Mouse (Mus musculus) layer of hippocampus, adult 18-20 months (tissue): ENCODE data around the gene Tmem255b. TPM values are rescaled to one million over a fixed set of nuclear protein-coding genes. Genes with fewer than 3 reads are reported as not detected.

ENCODE experiments used
- DNase-seq, 2 experiments: peaks; one replicate each; pipeline ENCODE4 v3.0.0; 2022; ENCODE audit warnings: low spot score in 2 of 2
- long read RNA-seq: library from polyadenylated mRNA; stranded (forward); transcript quantifications from one replicate; pipeline ENCODE4 v2.0.0, GENCODE M21; 2021
- total RNA-seq, 2 experiments: library from RNA; stranded (reverse); gene quantifications; 2 replicates each; pipeline ENCODE4 v1.2.3; 2021

Tmem255b gene
- total RNA-seq, result 1 to 10 TPM; 4.1 to 5.4 TPM
- long read RNA-seq, partial matches to known transcripts, result 0 of 7 reads
- long read RNA-seq, other reads (novel, unspliced or antisense), result 5 of 7 reads

GRCm38 (mm10) chr8:13434889-13435288 is at the start of gene Tmem255b:
Gene Tmem255b (plus strand): TSS chr8:13435189.
- DNase-seq, result no peak

DNA sequence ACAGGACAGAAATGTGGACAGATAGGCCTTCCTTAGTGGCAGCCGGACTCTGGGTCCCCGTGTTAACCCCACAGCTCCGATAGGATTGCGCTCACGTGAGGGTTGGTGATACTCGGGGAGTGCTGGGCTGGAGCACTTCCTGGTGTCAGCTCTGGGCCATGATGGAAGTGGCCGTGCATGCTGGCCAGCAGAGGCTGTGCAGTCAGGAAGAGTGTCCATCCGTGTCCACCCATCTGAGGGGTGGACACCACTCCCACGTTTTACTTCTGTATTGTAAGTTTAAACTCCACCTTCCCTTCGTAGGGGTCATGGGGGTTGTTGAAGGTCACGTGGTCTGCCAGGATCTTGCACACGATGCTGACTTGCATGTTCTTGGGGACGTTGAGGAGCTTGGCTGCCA is 48.6 kb upstream of the Tmem255b start:
- no peak for DNase-seq

DNA sequence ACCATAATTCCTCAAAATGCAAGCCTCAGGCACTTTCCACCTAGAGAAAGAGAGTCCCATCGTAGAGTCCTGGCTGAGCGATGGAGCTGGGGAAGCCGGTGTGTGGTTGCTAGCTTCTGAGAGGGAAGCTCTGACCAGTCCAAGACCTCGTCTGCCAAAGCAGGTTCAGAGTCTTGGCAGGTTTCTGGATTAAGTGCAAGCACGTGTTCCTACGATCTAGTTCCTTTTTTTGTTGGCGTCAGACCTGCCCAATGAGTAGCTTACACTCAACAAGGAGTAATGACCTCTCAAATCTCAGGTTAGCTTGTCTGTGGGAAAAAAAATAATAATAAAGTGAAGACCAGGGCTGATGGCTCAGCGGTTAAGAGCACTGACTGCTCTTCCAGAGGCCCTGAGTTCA is 47.3 kb upstream of the Tmem255b start:
- DNase-seq, result no peak

- no peak for DNase-seq
Observed at GRCm38 (mm10) chr8:13388744-13389143, 46.2 kb upstream of the Tmem255b start.

DNA sequence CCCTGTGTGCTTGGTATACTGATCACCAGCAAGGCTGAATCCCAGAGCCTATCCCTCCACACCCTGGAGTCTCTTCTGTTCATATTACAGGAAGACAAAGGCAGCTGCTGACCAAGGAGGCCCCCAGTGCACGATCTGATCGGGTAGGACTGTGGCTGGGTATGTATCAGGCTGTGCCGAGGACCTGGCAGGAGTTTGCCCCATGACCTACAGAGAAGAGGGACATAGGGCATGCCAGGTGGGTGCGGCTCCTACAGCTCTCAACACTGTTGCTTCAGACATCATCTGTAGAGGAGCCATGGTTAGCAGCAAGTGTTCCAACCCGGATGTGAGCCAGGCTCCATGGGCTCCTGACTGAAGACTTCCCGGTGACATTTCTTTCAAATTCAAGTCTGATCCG is 41.1 kb upstream of the Tmem255b start:
- no peak for DNase-seq

DNA sequence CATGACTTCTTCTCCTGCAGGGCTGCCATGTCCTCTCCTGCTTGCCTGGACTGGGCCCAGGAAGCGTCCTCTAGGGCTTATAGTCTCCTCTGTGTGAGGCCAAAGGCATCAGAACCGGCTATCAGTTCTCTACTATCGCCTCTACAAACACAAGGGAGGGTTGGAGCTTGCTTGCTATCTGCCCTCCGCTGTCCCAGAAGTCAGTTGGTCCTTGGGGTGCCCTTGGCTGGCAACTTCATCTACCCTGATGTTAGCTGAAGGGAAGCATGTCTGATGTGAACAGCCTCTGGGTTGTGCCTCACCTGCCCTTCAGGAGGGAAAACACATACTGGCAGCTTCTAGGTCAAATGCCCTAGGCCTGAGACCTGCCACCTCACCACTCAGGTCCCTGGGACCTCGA is 38.3 kb upstream of the Tmem255b start, which contains the start of gene Atp4b:
Gene Atp4b (minus strand): TSS at position 101 of the 400 bp plus-strand sequence.
- no peak for DNase-seq

GRCm38 (mm10) chr8:13403517-13403916 is 31.5 kb upstream of the Tmem255b start:
- no peak for DNase-seq

GRCm38 (mm10) chr8:13404666-13405131 is 30.3 kb upstream of the Tmem255b start, which contains the start of gene Grk1:
Gene Grk1 (plus strand): TSS chr8:13405081.
- DNase-seq, result no peak

DNA sequence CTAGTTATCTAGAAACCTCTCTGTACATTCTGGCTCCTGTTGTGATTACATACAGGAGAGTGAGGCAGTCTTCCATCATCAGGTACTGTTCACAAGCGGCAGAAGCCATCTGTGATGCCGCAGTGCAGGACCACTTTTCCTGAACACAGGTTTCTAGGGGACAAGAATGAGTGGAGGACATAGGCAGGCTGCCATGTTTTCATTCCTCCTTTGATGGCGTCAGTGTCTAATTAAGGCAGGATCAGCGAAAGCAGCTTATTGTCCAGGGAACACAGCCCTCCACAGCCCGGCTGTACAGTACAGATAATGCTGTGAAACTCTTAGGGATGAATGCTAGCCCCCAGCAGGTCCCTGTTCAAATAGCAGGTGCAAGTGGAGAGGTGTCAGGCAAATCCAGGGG is 29.0 kb upstream of the Tmem255b start:
- no peak for DNase-seq

- peak; percentile 47 to 81 for DNase-seq
Observed at GRCm38 (mm10) chr8:13411597-13411996, 23.4 kb upstream of the Tmem255b start.

DNA sequence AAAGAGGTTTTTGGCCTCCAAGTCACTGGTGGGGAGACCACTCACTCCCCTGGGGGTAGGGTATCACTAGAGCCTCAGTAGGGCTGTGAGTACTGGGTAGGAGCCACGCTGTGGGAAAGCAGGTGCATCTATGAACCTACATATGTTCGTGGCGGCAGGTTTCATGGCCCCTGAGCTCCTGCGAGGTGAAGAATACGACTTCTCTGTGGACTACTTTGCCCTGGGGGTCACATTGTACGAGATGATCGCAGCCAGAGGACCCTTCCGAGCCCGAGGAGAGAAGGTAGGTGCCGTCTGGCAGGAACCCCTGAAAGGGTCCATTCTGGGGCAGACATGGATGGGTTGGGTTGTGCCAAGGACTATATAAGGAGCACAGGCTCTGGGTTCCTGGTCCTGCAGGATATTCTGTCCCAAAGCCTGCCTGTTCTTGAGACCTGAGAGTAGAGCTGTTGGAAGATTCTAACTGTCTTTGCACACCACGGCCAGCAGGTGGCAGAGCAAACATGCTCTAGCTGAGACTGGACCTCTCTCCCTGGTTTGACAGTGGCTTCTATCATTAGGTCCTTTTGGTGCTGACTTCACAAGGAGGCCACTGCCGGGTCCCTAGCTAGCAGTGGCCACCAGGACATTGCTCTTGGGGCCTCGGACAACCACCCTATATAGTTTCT is 22.0 kb upstream of the Tmem255b start:
- peak in 1 of 2 experiments; percentile 59 for DNase-seq

- DNase-seq, result no peak
Observed at GRCm38 (mm10) chr8:13413823-13414390, 21.1 kb upstream of the Tmem255b start.

- peak in 1 of 2 experiments; percentile 20 for DNase-seq
Observed at GRCm38 (mm10) chr8:13415879-13416278, 19.1 kb upstream of the Tmem255b start.

- no peak for DNase-seq
Observed at GRCm38 (mm10) chr8:13419111-13419639, 15.8 kb upstream of the Tmem255b start.

DNA sequence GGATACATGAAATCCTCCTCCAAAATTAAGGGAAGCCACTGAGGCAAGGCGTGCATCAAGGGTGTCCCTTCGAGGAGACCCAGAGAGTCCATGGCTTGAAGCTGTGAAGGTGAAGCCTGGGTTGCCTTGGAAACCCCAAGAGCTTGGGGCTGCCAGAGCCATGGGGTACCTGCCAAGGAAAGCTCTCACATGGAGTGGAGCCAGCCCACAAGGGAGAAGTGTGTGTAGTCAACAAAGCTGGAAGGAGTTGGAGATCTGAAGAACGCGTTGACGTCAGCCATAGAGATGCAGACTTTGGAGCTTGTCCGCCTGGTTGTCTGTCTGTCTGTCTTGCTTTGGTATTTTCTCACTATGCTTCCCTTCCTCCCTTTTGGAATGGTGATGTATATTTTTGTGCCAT is 14.0 kb upstream of the Tmem255b start:
- DNase-seq, result no peak

DNA sequence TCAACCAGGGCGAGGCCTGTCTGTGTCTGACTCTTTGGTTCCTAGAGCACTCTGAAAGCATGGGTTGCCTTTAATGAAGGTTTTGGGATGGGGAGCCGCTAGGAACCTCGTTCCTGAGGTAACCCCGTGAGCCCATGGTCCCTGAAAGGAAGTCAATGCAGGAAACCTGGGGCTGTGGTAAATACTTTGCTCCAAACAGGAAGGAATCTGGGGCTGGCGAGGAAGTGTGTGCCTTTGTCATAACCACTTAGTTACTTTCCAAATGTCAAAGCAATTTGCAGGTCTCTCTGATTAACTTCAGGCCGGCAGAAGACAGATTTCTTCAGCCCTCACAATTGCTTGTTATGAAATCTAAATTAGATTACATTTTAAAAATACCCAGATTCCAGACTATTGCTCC is 7.6 kb upstream of the Tmem255b start:
- no peak for DNase-seq

DNA sequence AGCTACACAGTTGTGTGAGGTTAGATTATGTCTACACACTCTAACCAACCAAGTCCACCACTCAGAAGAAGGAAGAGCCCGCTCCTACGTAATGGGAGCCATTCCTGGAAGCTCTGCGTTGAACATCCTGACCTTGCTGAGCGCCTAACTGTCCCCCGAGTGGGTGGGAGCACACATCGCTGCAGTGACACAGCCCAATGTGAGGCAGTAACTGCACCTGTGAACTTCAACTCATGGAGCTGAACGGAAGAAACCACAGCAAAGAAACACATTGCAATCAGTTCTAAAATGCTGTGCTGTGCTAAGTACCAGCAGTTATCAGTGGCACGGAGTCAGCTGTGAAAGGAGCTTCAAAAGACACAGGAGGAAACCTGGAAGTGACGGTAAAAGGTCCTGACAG is 6.8 kb upstream of the Tmem255b start:
- DNase-seq, result no peak

GRCm38 (mm10) chr8:13430412-13430811 is 4.6 kb upstream of the Tmem255b start:
- no peak for DNase-seq

- no peak for DNase-seq
Observed at GRCm38 (mm10) chr8:13430866-13431265, 4.1 kb upstream of the Tmem255b start.

GRCm38 (mm10) chr8:13433130-13433529 is 1.9 kb upstream of the Tmem255b start:
- no peak for DNase-seq

- no peak for DNase-seq
Observed at GRCm38 (mm10) chr8:13436052-13436451, 1.1 kb downstream of the Tmem255b start.

- DNase-seq, result no peak
Observed at GRCm38 (mm10) chr8:13437531-13437930, 2.5 kb downstream of the Tmem255b start.
